Mouse (Mus musculus) mesoderm, embryonic 11.5 days (tissue): Measurements from ENCODE around the gene Slc16a10.
A peak's percentile ranks its signal among the peaks of the same experiment; 100 is the strongest.

Experiments used
- DNase-seq: peaks from one replicate; pipeline ENCODE4 v3.0.0-alpha.2; 2012; ENCODE audit warnings: low read depth, low spot score

The Slc16a10 gene

GRCm38 (mm10) chr10:40149584-40150145 is 7.6 kb upstream of the Slc16a10 start:
- no peak for DNase-seq

- no peak for DNase-seq
Observed at GRCm38 (mm10) chr10:40147325-40148059, 5.4 kb upstream of the Slc16a10 start.

GRCm38 (mm10) chr10:40146451-40146850 is 4.4 kb upstream of the Slc16a10 start:
- no peak for DNase-seq

- DNase-seq, result no peak
Observed at GRCm38 (mm10) chr10:40144815-40145214, 2.8 kb upstream of the Slc16a10 start.

GRCm38 (mm10) chr10:40141016-40141851 is 824 bp downstream of the Slc16a10 start:
- peak; percentile 12 for DNase-seq

- DNase-seq, result no peak
Observed at GRCm38 (mm10) chr10:40139646-40140045, 2.4 kb downstream of the Slc16a10 start.

- no peak for DNase-seq
Observed at GRCm38 (mm10) chr10:40135807-40136778, 6.0 kb downstream of the Slc16a10 start.

GRCm38 (mm10) chr10:40134906-40135305 is 7.2 kb downstream of the Slc16a10 start:
- no peak for DNase-seq

- DNase-seq, result no peak
Observed at GRCm38 (mm10) chr10:40133636-40134035, 8.4 kb downstream of the Slc16a10 start.

GRCm38 (mm10) chr10:40131690-40132418 is 10.2 kb downstream of the Slc16a10 start:
- no peak for DNase-seq

- DNase-seq, result no peak
Observed at GRCm38 (mm10) chr10:40130126-40130525, 11.9 kb downstream of the Slc16a10 start.

- DNase-seq, result no peak
Observed at GRCm38 (mm10) chr10:40129134-40129533, 12.9 kb downstream of the Slc16a10 start.

GRCm38 (mm10) chr10:40128497-40128896 is 13.6 kb downstream of the Slc16a10 start:
- no peak for DNase-seq

GRCm38 (mm10) chr10:40125200-40125599 is 16.9 kb downstream of the Slc16a10 start:
- no peak for DNase-seq

GRCm38 (mm10) chr10:40124570-40124969 is 17.5 kb downstream of the Slc16a10 start:
- DNase-seq, result no peak

- DNase-seq, result no peak
Observed at GRCm38 (mm10) chr10:40124096-40124495, 18.0 kb downstream of the Slc16a10 start.

- DNase-seq, result no peak
Observed at GRCm38 (mm10) chr10:40119466-40119865, 22.6 kb downstream of the Slc16a10 start.

GRCm38 (mm10) chr10:40118743-40119387 is 23.2 kb downstream of the Slc16a10 start:
- DNase-seq, result no peak

GRCm38 (mm10) chr10:40113517-40114085 is 28.5 kb downstream of the Slc16a10 start:
- no peak for DNase-seq

GRCm38 (mm10) chr10:40112256-40112655 is 29.8 kb downstream of the Slc16a10 start:
- DNase-seq, result no peak
